Mouse (Mus musculus): ENCODE results near the gene Abhd17c. TPM values are rescaled to one million over a fixed set of nuclear protein-coding genes. Genes with fewer than 3 reads are reported as not detected.

Gene Abhd17c
- 124 and 135 TPM in 2 replicates for polyA plus RNA-seq (2015; fragmentation: Nextera tagmentation; extraction: Ambion mirVana)

DNA sequence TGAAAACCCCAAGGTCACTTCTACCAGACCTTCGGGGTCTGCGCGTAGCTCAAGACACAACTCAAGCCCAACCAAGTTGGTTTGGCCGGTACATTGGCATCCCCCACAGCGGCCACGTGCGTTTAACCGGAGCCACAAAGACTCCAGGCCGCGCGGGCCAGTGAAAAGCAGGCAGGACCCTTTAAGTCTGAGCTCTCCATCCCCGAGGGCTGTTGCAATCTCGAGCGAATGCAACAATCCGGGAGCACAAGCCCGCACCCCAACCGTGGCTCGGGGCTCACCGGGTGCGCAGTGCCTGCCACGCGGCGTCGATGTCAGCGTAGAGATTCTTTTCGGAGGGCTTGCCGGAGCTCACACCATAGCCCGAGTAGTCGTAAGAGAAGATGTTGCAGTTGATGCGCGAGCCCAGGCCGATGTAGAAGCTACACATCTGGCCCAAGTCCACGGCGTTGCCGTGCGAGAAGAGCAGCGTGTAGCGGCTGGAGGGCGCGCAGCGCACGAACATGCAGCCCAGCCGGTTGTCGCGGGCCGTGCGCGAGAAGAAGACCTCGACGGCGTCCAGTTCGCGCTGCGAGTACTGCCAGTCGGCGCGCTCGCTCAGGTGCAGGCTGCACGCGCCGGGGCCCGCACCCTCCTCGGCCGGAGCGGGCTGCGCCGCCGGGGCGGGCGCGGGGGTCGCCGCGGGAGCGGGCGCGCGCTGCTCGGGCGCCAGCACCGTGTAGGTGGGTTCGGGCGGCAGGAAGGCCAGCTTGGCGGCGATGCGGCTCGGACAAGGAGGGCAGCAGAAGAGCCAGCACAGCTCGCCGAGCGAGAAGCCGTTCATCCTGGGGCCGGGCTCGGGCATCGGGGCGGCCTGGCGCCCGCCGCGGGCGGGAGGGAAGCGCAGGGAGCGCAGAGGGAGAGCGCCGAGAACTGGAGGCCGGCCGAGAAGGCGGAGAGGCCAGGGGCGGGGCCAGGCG is at the start of gene Abhd17c:
Abhd17c (minus strand) TSS at position 893 of the 959 bp plus-strand sequence.
- H3K4me2 ChIP-seq (ENCODE audit: low read length) = peak within 1 kb of the TSS; percentile 89
- H3K4me1 ChIP-seq (replicated peaks; ENCODE audit: insufficient read depth, low read length) = peaks cover 14% of the 10 kb centered on the region
- ATAC-seq (replicated peaks; ENCODE audit: low FRiP score, low read depth) = peak; percentile 41
- no peaks in the 10 kb centered on the region for H3K36me3 ChIP-seq (ENCODE audit: insufficient read depth, low read length)
- H3K27me3 ChIP-seq (ENCODE audit: insufficient read depth, low read length) = no peaks in the 10 kb centered on the region
- peak; percentile 59 for DNase-seq (ENCODE audit: low spot score)
- H3K4me3 ChIP-seq (replicated peaks; ENCODE audit: low read depth, low read length) = peak within 1 kb of the TSS; percentile 97
- peak within 1 kb of the TSS; percentile 94 for H3K9ac ChIP-seq (ENCODE audit: low read depth, low read length)
- peak within 1 kb of the TSS; percentile 96 for H3K27ac ChIP-seq
- no peaks in the 10 kb centered on the region for H3K9me3 ChIP-seq (replicated peaks; ENCODE audit: low read length)
- WGBS = under 1% methylated on average over 93 of the region's 109 CpGs
- no peak for TF ChIP-seq CTCF (IDR thresholded peaks at IDR 0.05; ENCODE audit: low read depth)

DNA sequence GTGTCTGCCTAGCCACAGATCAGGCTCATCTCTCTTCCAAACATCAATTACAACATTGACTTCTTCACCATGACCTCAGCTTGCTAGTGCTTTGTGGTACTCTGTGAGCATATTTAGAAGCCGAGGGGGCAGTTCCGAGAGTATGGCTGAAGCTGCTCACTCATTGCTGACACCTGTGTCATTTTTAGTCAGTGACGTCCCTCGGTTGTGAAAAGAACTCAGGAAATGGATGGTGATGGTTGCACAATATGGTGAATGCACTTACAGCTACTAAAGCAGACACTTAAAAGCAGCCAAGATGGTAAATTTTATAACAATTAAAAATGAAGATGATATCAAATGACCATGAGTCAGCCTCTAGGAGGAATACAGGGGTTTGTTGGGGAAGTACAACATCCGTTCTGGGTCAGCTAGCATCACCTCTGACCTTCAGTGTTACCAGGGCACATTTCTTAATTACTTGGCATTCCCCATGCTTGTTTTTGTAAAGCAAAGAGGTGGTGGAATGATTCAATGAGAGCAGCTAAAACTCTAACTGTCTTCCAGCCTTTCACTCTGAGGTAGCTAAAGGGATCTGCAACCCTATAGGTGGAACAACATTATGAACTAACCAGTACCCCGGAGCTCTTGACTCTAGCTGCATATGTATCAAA is 45.6 kb upstream of the Abhd17c start:
- Histone ChIP-seq H3K4me2 (ENCODE audit: low read length) (no peak overlapping the region), H3K27ac (no peak overlapping the region), H3K4me1 (replicated peaks; ENCODE audit: insufficient read depth, low read length) (no peaks in the 10 kb centered on the region), H3K27me3 (ENCODE audit: insufficient read depth, low read length) (no peaks in the 10 kb centered on the region), H3K9ac (ENCODE audit: low read depth, low read length) (no peak overlapping the region), H3K4me3 (replicated peaks; ENCODE audit: low read depth, low read length) (no peak overlapping the region), H3K36me3 (ENCODE audit: insufficient read depth, low read length) (no peaks in the 10 kb centered on the region), H3K9me3 (replicated peaks; ENCODE audit: low read length) (no peaks in the 10 kb centered on the region)
- TF ChIP-seq CTCF (IDR thresholded peaks at IDR 0.05; ENCODE audit: low read depth) = no peak
- DNase-seq (ENCODE audit: low spot score) (no peak), ATAC-seq (replicated peaks; ENCODE audit: low FRiP score, low read depth) (no peak)
- 65% methylated on average over 6 of the region's 6 CpGs for WGBS

GRCm38 (mm10) chr7:84196221-84196620 is 44.5 kb upstream of the Abhd17c start:
- H3K4me1 ChIP-seq (replicated peaks; ENCODE audit: insufficient read depth, low read length) = no peaks in the 10 kb centered on the region
- DNase-seq (ENCODE audit: low spot score) (no peak), ATAC-seq (replicated peaks; ENCODE audit: low FRiP score, low read depth) (no peak)
- no peak overlapping the region for H3K27ac ChIP-seq
- no peaks in the 10 kb centered on the region for H3K27me3 ChIP-seq (ENCODE audit: insufficient read depth, low read length)
- H3K4me3 ChIP-seq (replicated peaks; ENCODE audit: low read depth, low read length) = no peak overlapping the region
- no peaks in the 10 kb centered on the region for H3K9me3 ChIP-seq (replicated peaks; ENCODE audit: low read length)
- H3K36me3 ChIP-seq (ENCODE audit: insufficient read depth, low read length) = no peaks in the 10 kb centered on the region
- 77% methylated on average over 6 of the region's 6 CpGs for WGBS
- no peak overlapping the region for H3K9ac ChIP-seq (ENCODE audit: low read depth, low read length)
- TF ChIP-seq CTCF (IDR thresholded peaks at IDR 0.05; ENCODE audit: low read depth) = no peak
- no peak overlapping the region for H3K4me2 ChIP-seq (ENCODE audit: low read length)

- Histone ChIP-seq H3K36me3 (ENCODE audit: insufficient read depth, low read length) (no peaks in the 10 kb centered on the region), H3K9me3 (replicated peaks; ENCODE audit: low read length) (no peaks in the 10 kb centered on the region), H3K4me2 (ENCODE audit: low read length) (no peak overlapping the region), H3K27me3 (ENCODE audit: insufficient read depth, low read length) (no peaks in the 10 kb centered on the region), H3K27ac (no peak overlapping the region), H3K4me3 (replicated peaks; ENCODE audit: low read depth, low read length) (no peak overlapping the region), H3K9ac (ENCODE audit: low read depth, low read length) (no peak overlapping the region), H3K4me1 (replicated peaks; ENCODE audit: insufficient read depth, low read length) (no peaks in the 10 kb centered on the region)
- no peak for TF ChIP-seq CTCF (IDR thresholded peaks at IDR 0.05; ENCODE audit: low read depth)
- WGBS = 70% methylated on average over 3 of the region's 3 CpGs
- ATAC-seq (replicated peaks; ENCODE audit: low FRiP score, low read depth) = no peak
- DNase-seq (ENCODE audit: low spot score) = no peak
Measured at GRCm38 (mm10) chr7:84192256-84192655, 40.6 kb upstream of the Abhd17c start.

DNA sequence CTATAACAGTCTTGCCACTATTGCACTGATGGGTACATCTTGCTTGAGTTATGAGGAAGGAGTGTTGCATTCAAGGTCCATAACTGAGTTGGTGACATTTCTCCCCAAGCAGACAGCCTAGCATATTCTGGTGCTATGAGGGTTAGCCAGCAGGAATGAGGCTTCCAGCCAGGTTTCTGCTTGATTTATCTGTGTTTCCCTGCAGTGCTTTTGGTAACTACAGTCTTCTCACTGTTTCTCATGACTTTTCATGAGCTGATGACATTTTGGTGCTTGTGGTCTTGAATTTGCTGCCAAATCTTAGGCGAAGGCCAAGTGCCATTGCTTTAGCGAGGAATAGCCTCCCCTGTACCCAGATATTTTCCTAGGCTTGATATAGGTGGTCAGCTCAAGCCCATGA is 39.8 kb upstream of the Abhd17c start:
- H3K36me3 ChIP-seq (ENCODE audit: insufficient read depth, low read length) = no peaks in the 10 kb centered on the region
- H3K4me3 ChIP-seq (replicated peaks; ENCODE audit: low read depth, low read length) = no peak overlapping the region
- H3K4me2 ChIP-seq (ENCODE audit: low read length) = no peak overlapping the region
- DNase-seq (ENCODE audit: low spot score) (no peak), ATAC-seq (replicated peaks; ENCODE audit: low FRiP score, low read depth) (no peak)
- no peak overlapping the region for H3K27ac ChIP-seq
- H3K27me3 ChIP-seq (ENCODE audit: insufficient read depth, low read length) = no peaks in the 10 kb centered on the region
- no peak for TF ChIP-seq CTCF (IDR thresholded peaks at IDR 0.05; ENCODE audit: low read depth)
- H3K9ac ChIP-seq (ENCODE audit: low read depth, low read length) = no peak overlapping the region
- H3K9me3 ChIP-seq (replicated peaks; ENCODE audit: low read length) = no peaks in the 10 kb centered on the region
- no peaks in the 10 kb centered on the region for H3K4me1 ChIP-seq (replicated peaks; ENCODE audit: insufficient read depth, low read length)
- whole genome bisulfite sequencing = 79% methylated on average over 2 of the region's 2 CpGs

GRCm38 (mm10) chr7:84188196-84188595 is 36.5 kb upstream of the Abhd17c start:
- WGBS = 68% methylated on average over 5 of the region's 5 CpGs
- Histone ChIP-seq H3K36me3 (ENCODE audit: insufficient read depth, low read length) (no peaks in the 10 kb centered on the region), H3K9ac (ENCODE audit: low read depth, low read length) (no peak overlapping the region), H3K4me1 (replicated peaks; ENCODE audit: insufficient read depth, low read length) (no peaks in the 10 kb centered on the region), H3K4me3 (replicated peaks; ENCODE audit: low read depth, low read length) (no peak overlapping the region), H3K27me3 (ENCODE audit: insufficient read depth, low read length) (no peaks in the 10 kb centered on the region), H3K4me2 (ENCODE audit: low read length) (no peak overlapping the region), H3K9me3 (replicated peaks; ENCODE audit: low read length) (no peaks in the 10 kb centered on the region), H3K27ac (no peak overlapping the region)
- DNase-seq (ENCODE audit: low spot score) (no peak), ATAC-seq (replicated peaks; ENCODE audit: low FRiP score, low read depth) (no peak)
- no peak for TF ChIP-seq CTCF (IDR thresholded peaks at IDR 0.05; ENCODE audit: low read depth)
